Mouse (Mus musculus): Measurements from ENCODE around the gene Srpk2. TPM values are rescaled to one million over a fixed set of nuclear protein-coding genes. Genes with fewer than 3 reads are reported as not detected.
"Not testable (repeated sequence)": the region's sequence is repeated elsewhere in the genome, so short reads cannot be mapped to it uniquely, and the experiment has no call there.

Gene Srpk2
- polyA plus RNA-seq, 1 experiment from 2014 or later, result 59.3 TPM

- no peaks in the 10 kb centered on the region for H3K4me1 ChIP-seq (ENCODE audit: control insufficient read depth, insufficient read depth, low read length)
- no peak for DNase-seq (ENCODE audit: low spot score)
- no peak overlapping the region for H3K4me2 ChIP-seq (ENCODE audit: low read depth)
- no peaks in the 10 kb centered on the region for H3K27me3 ChIP-seq (ENCODE audit: control insufficient read depth, insufficient read depth, low read length)
- ATAC-seq (ENCODE audit: insufficient read depth, low FRiP score, low TSS enrichment), result no peak
- H3K4me3 ChIP-seq (ENCODE audit: low read depth, low read length), result no peak overlapping the region
- H3K27ac ChIP-seq (ENCODE audit: low read depth, low read length), result no peak overlapping the region
- WGBS, result 89% methylated on average over 5 of the region's 5 CpGs
- no peak overlapping the region for H3K9ac ChIP-seq (ENCODE audit: low read length)
- H3K36me3 ChIP-seq (ENCODE audit: control insufficient read depth, insufficient read depth, low read length), result no peaks in the 10 kb centered on the region
- no peaks in the 10 kb centered on the region for H3K9me3 ChIP-seq (ENCODE audit: control insufficient read depth, low read length)
These were observed 88.0 kb downstream of the Srpk2 start for GRCm38 (mm10) chr5:23596326-23596965.

- not testable (repeated sequence) for H3K4me1 ChIP-seq (ENCODE audit: control insufficient read depth, insufficient read depth, low read length); H3K4me2 ChIP-seq (ENCODE audit: low read depth); H3K27ac ChIP-seq (ENCODE audit: low read depth, low read length); H3K9me3 ChIP-seq (ENCODE audit: control insufficient read depth, low read length); H3K4me3 ChIP-seq (ENCODE audit: low read depth, low read length); ATAC-seq (ENCODE audit: insufficient read depth, low FRiP score, low TSS enrichment); H3K27me3 ChIP-seq (ENCODE audit: control insufficient read depth, insufficient read depth, low read length); H3K36me3 ChIP-seq (ENCODE audit: control insufficient read depth, insufficient read depth, low read length); DNase-seq (ENCODE audit: low spot score); H3K9ac ChIP-seq (ENCODE audit: low read length)
- 94% methylated on average over 4 of the region's 5 CpGs for WGBS
These were observed 94.1 kb downstream of the Srpk2 start for GRCm38 (mm10) chr5:23590298-23590697.

- H3K9ac ChIP-seq (ENCODE audit: low read length), result no peak overlapping the region
- 91% methylated on average over 2 of the region's 2 CpGs for WGBS
- H3K4me3 ChIP-seq (ENCODE audit: low read depth, low read length), result no peak overlapping the region
These were observed 96.8 kb downstream of the Srpk2 start for GRCm38 (mm10) chr5:23587614-23588013.

GRCm38 (mm10) chr5:23586531-23587453 is 97.6 kb downstream of the Srpk2 start:
- no peak overlapping the region for H3K4me3 ChIP-seq (ENCODE audit: low read depth, low read length)

More at GRCm38 (mm10) chr5:23587614-23588013, 96.8 kb downstream of the Srpk2 start:
- Histone ChIP-seq H3K4me1 (ENCODE audit: control insufficient read depth, insufficient read depth, low read length) (no peaks in the 10 kb centered on the region), H3K27ac (ENCODE audit: low read depth, low read length) (no peak overlapping the region), H3K9me3 (ENCODE audit: control insufficient read depth, low read length) (no peaks in the 10 kb centered on the region), H3K4me2 (ENCODE audit: low read depth) (no peak overlapping the region), H3K36me3 (ENCODE audit: control insufficient read depth, insufficient read depth, low read length) (no peaks in the 10 kb centered on the region), H3K27me3 (ENCODE audit: control insufficient read depth, insufficient read depth, low read length) (no peaks in the 10 kb centered on the region)
- DNase-seq (ENCODE audit: low spot score) (no peak), ATAC-seq (ENCODE audit: insufficient read depth, low FRiP score, low TSS enrichment) (no peak)

GRCm38 (mm10) chr5:23581484-23582060 is 102.8 kb downstream of the Srpk2 start:
- no peak for DNase-seq (ENCODE audit: low spot score)
- H3K9ac ChIP-seq (ENCODE audit: low read length), result no peak overlapping the region
- no peaks in the 10 kb centered on the region for H3K36me3 ChIP-seq (ENCODE audit: control insufficient read depth, insufficient read depth, low read length)
- H3K27ac ChIP-seq (ENCODE audit: low read depth, low read length), result no peak overlapping the region
- H3K4me2 ChIP-seq (ENCODE audit: low read depth), result no peak overlapping the region
- H3K4me1 ChIP-seq (ENCODE audit: control insufficient read depth, insufficient read depth, low read length), result peaks cover 8% of the 10 kb centered on the region; the same call in 1 of the 2 replicates
- no peak overlapping the region for H3K4me3 ChIP-seq (ENCODE audit: low read depth, low read length)
- no peaks in the 10 kb centered on the region for H3K27me3 ChIP-seq (ENCODE audit: control insufficient read depth, insufficient read depth, low read length)
- no peaks in the 10 kb centered on the region for H3K9me3 ChIP-seq (ENCODE audit: control insufficient read depth, low read length)
- 82% methylated on average over 2 of the region's 2 CpGs for WGBS
- no peak for ATAC-seq (ENCODE audit: insufficient read depth, low FRiP score, low TSS enrichment)

More at GRCm38 (mm10) chr5:23586531-23587453, 97.6 kb downstream of the Srpk2 start:
- DNase-seq (ENCODE audit: low spot score), result no peak
- Histone ChIP-seq H3K27ac (ENCODE audit: low read depth, low read length) (no peak overlapping the region), H3K27me3 (ENCODE audit: control insufficient read depth, insufficient read depth, low read length) (no peaks in the 10 kb centered on the region), H3K9ac (ENCODE audit: low read length) (no peak overlapping the region), H3K9me3 (ENCODE audit: control insufficient read depth, low read length) (no peaks in the 10 kb centered on the region), H3K36me3 (ENCODE audit: control insufficient read depth, insufficient read depth, low read length) (no peaks in the 10 kb centered on the region), H3K4me1 (ENCODE audit: control insufficient read depth, insufficient read depth, low read length) (no peaks in the 10 kb centered on the region), H3K4me2 (ENCODE audit: low read depth) (no peak overlapping the region)
- 93% methylated on average over 13 of the region's 13 CpGs for WGBS
- ATAC-seq (ENCODE audit: insufficient read depth, low FRiP score, low TSS enrichment), result no peak

- 95% methylated on average over 3 of the region's 3 CpGs for WGBS
- H3K9me3 ChIP-seq (ENCODE audit: control insufficient read depth, low read length), result no peaks in the 10 kb centered on the region
- no peak overlapping the region for H3K4me3 ChIP-seq (ENCODE audit: low read depth, low read length)
- H3K4me1 ChIP-seq (ENCODE audit: control insufficient read depth, insufficient read depth, low read length), result peaks cover 8% of the 10 kb centered on the region; the same call in 1 of the 2 replicates
- DNase-seq (ENCODE audit: low spot score) (no peak), ATAC-seq (ENCODE audit: insufficient read depth, low FRiP score, low TSS enrichment) (no peak)
- H3K27ac ChIP-seq (ENCODE audit: low read depth, low read length), result no peak overlapping the region
- H3K9ac ChIP-seq (ENCODE audit: low read length), result no peak overlapping the region
- H3K27me3 ChIP-seq (ENCODE audit: control insufficient read depth, insufficient read depth, low read length), result no peaks in the 10 kb centered on the region
- no peaks in the 10 kb centered on the region for H3K36me3 ChIP-seq (ENCODE audit: control insufficient read depth, insufficient read depth, low read length)
- no peak overlapping the region for H3K4me2 ChIP-seq (ENCODE audit: low read depth)
These were observed 105.1 kb downstream of the Srpk2 start for GRCm38 (mm10) chr5:23579120-23579880.

- ATAC-seq (ENCODE audit: insufficient read depth, low FRiP score, low TSS enrichment) (no peak), DNase-seq (ENCODE audit: low spot score) (no peak)
- Histone ChIP-seq H3K36me3 (ENCODE audit: control insufficient read depth, insufficient read depth, low read length) (no peaks in the 10 kb centered on the region), H3K4me2 (ENCODE audit: low read depth) (no peak overlapping the region), H3K4me1 (ENCODE audit: control insufficient read depth, insufficient read depth, low read length) (peaks cover 8% of the 10 kb centered on the region; the same call in 1 of the 2 replicates), H3K27ac (ENCODE audit: low read depth, low read length) (peak overlapping the region; percentile 66; the same call in 1 of the 2 replicates), H3K27me3 (ENCODE audit: control insufficient read depth, insufficient read depth, low read length) (no peaks in the 10 kb centered on the region), H3K9me3 (ENCODE audit: control insufficient read depth, low read length) (no peaks in the 10 kb centered on the region), H3K4me3 (ENCODE audit: low read depth, low read length) (no peak overlapping the region), H3K9ac (ENCODE audit: low read length) (no peak overlapping the region)
- 91% methylated on average over 4 of the region's 4 CpGs for WGBS
These were observed 106.0 kb downstream of the Srpk2 start for GRCm38 (mm10) chr5:23578322-23578957.

GRCm38 (mm10) chr5:23577847-23578246 is 106.6 kb downstream of the Srpk2 start:
- Histone ChIP-seq H3K27me3 (ENCODE audit: control insufficient read depth, insufficient read depth, low read length) (no peaks in the 10 kb centered on the region), H3K4me3 (ENCODE audit: low read depth, low read length) (no peak overlapping the region), H3K27ac (ENCODE audit: low read depth, low read length) (peak overlapping the region; percentile 66; the same call in 1 of the 2 replicates), H3K9me3 (ENCODE audit: control insufficient read depth, low read length) (no peaks in the 10 kb centered on the region), H3K36me3 (ENCODE audit: control insufficient read depth, insufficient read depth, low read length) (no peaks in the 10 kb centered on the region), H3K9ac (ENCODE audit: low read length) (no peak overlapping the region), H3K4me1 (ENCODE audit: control insufficient read depth, insufficient read depth, low read length) (peaks cover 8% of the 10 kb centered on the region; the same call in 1 of the 2 replicates), H3K4me2 (ENCODE audit: low read depth) (no peak overlapping the region)
- ATAC-seq (ENCODE audit: insufficient read depth, low FRiP score, low TSS enrichment) (peak; percentile 67; the same call in 1 of the 2 replicates), DNase-seq (ENCODE audit: low spot score) (peak; percentile 30)
- 49% methylated on average over 4 of the region's 4 CpGs for WGBS

Data from neural tube, embryonic 11.5 days (tissue).